Mouse (Mus musculus) brain, embryonic 14.5 days (tissue): ENCODE data around the gene Ascl5.

Experiments used
- CTCF ChIP-seq: fragments of 200-500 bp; IDR thresholded peaks from 2 replicates; pipeline ENCODE4 v1.5.1; 2012; ENCODE audit warnings: inconsistent platforms, mild to moderate bottlenecking, moderate library complexity, borderline replicate concordance; ENCODE audit not compliant: insufficient read depth, insufficient read length; ENCODE audit errors: extremely low read depth
- POLR2A ChIP-seq: fragments of 200-500 bp; IDR thresholded peaks from 2 replicates; pipeline ENCODE4 v1.6.1; 2012; ENCODE audit warnings: mild to moderate bottlenecking, inconsistent platforms, borderline replicate concordance; ENCODE audit not compliant: poor library complexity, insufficient read depth, insufficient read length, severe bottlenecking; ENCODE audit errors: extremely low read depth

DNA sequence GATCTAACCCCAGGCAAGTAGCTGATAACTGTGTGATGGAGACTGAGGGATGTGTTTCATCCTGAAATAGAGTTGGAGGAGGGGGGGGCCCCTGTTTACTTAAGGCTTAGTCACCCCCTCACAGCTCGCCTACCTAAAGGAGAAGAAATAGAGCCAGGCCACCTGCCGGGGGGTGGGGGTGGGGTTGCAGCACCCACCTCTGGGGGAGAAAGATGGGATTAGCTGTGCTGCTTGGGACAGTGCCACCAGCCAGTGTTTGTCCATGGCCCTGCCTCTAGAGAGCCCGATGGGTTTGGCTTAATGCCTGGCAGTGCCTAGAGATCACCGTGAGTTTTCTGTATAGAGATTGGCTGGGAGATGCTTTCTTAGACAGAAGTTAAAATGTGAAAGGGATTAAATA, 9.7 kb upstream of the Ascl5 start:
- TF ChIP-seq CTCF: no peak
- TF ChIP-seq POLR2A: no peak
